Mouse (Mus musculus) ovary, postnatal 10 days (tissue): ENCODE results near the gene Fyb2.

Source experiments
- DNase-seq: peaks from one replicate; pipeline ENCODE4 v3.0.0; 2022; ENCODE audit warnings: low spot score

The Fyb2 gene

GRCm38 (mm10) chr4:104913291-104914129 is at the start of gene Fyb2:
Gene Fyb2 (plus strand): TSS chr4:104913456.
- no peak for DNase-seq

GRCm38 (mm10) chr4:104864397-104864796 is 48.9 kb upstream of the Fyb2 start:
- no peak for DNase-seq

- no peak for DNase-seq
Measured at GRCm38 (mm10) chr4:104869581-104869980, 43.7 kb upstream of the Fyb2 start.

GRCm38 (mm10) chr4:104870196-104870595 is 43.1 kb upstream of the Fyb2 start:
- no peak for DNase-seq

- DNase-seq = no peak
Measured at GRCm38 (mm10) chr4:104875832-104876231, 37.4 kb upstream of the Fyb2 start.

GRCm38 (mm10) chr4:104876323-104876722 is 36.9 kb upstream of the Fyb2 start, which contains the start of gene C8a:
Gene C8a (minus strand): TSS chr4:104876398.
- DNase-seq = no peak

- no peak for DNase-seq
Measured at GRCm38 (mm10) chr4:104887486-104887885, 25.8 kb upstream of the Fyb2 start.

GRCm38 (mm10) chr4:104888499-104889262 is 24.6 kb upstream of the Fyb2 start:
- no peak for DNase-seq

- DNase-seq = no peak
Measured at GRCm38 (mm10) chr4:104891708-104892107, 21.5 kb upstream of the Fyb2 start.

- DNase-seq = no peak
Measured at GRCm38 (mm10) chr4:104893588-104893987, 19.7 kb upstream of the Fyb2 start.

- DNase-seq = no peak
Measured at GRCm38 (mm10) chr4:104894004-104894734, 19.1 kb upstream of the Fyb2 start.

- no peak for DNase-seq
Measured at GRCm38 (mm10) chr4:104902836-104903235, 10.4 kb upstream of the Fyb2 start.

GRCm38 (mm10) chr4:104905049-104905448 is 8.2 kb upstream of the Fyb2 start:
- no peak for DNase-seq

- DNase-seq = peak; percentile 64
Measured at GRCm38 (mm10) chr4:104911685-104912084, 1.6 kb upstream of the Fyb2 start.

GRCm38 (mm10) chr4:104914711-104915247 is 1.5 kb downstream of the Fyb2 start:
- no peak for DNase-seq

- DNase-seq = no peak
Measured at GRCm38 (mm10) chr4:104918017-104918416, 4.8 kb downstream of the Fyb2 start.

GRCm38 (mm10) chr4:104925383-104925782 is 12.1 kb downstream of the Fyb2 start:
- no peak for DNase-seq

- DNase-seq = no peak
Measured at GRCm38 (mm10) chr4:104929165-104929564, 15.9 kb downstream of the Fyb2 start.

- DNase-seq = no peak
Measured at GRCm38 (mm10) chr4:104933620-104934019, 20.4 kb downstream of the Fyb2 start.

- no peak for DNase-seq
Measured at GRCm38 (mm10) chr4:104934997-104935396, 21.7 kb downstream of the Fyb2 start.

- no peak for DNase-seq
Measured at GRCm38 (mm10) chr4:104935436-104935835, 22.2 kb downstream of the Fyb2 start.

- DNase-seq = no peak
Measured at GRCm38 (mm10) chr4:104936011-104936410, 22.8 kb downstream of the Fyb2 start.
